Mouse (Mus musculus) naive thymus-derived CD4-positive, alpha-beta T cell, adult 5 months (primary cell): ENCODE results near the gene Pdx1. TPM values are rescaled to one million over a fixed set of nuclear protein-coding genes. Genes with fewer than 3 reads are reported as not detected.

Experiments used
- polyA plus RNA-seq: library from polyadenylated mRNA; unstranded; fragments of 100-300 nt; shearing (Covaris generic); gene quantifications from one replicate; pipeline ENCODE4 v1.2.1, GENCODE M21; 2017

The Pdx1 gene
- not detected for polyA plus RNA-seq

GRCm38 (mm10) chr5:147269926-147270672, at the start of gene Pdx1:
Gene Pdx1 (plus strand): TSS chr5:147269959.

GRCm38 (mm10) chr5:147306638-147307397, 37.1 kb downstream of the Pdx1 start, which contains the start of gene Cdx2:
Gene Cdx2 (minus strand): TSS chr5:147307270.

GRCm38 (mm10) chr5:147322183-147322582, 52.4 kb downstream of the Pdx1 start, which contains the start of gene Urad:
Gene Urad (minus strand): TSS chr5:147322440.

Other genes starting within 250 kb of the Pdx1 start
- gene Lnx2, start 193.4 kb upstream of the Pdx1 start, polyA plus RNA-seq, result 23.1 TPM
- 152 TPM for gene Polr1d, start 192.9 kb upstream of the Pdx1 start, polyA plus RNA-seq
- not detected for gene Gsx1, start 81.3 kb upstream of the Pdx1 start, polyA plus RNA-seq
- not detected for gene Cdx2, start 37.3 kb downstream of the Pdx1 start, polyA plus RNA-seq
- gene Urad, start 52.5 kb downstream of the Pdx1 start, polyA plus RNA-seq, result not detected
- 0.12 TPM for gene Flt3, start 130.5 kb downstream of the Pdx1 start, polyA plus RNA-seq
- gene Pan3, start 160.2 kb downstream of the Pdx1 start, polyA plus RNA-seq, result 89.0 TPM